Mouse (Mus musculus) 3134 (cell line): ENCODE results near the gene Chst5.
"Not testable (repeated sequence)": the region's sequence is repeated elsewhere in the genome, so short reads cannot be mapped to it uniquely, and the experiment has no call there.

Experiments
- DNase-seq: peaks from one replicate; pipeline ENCODE4 v3.0.0-alpha.2; 2011; ENCODE audit warnings: low spot score; ENCODE audit not compliant: insufficient read length; ENCODE audit errors: extremely low read depth

Gene Chst5

DNA sequence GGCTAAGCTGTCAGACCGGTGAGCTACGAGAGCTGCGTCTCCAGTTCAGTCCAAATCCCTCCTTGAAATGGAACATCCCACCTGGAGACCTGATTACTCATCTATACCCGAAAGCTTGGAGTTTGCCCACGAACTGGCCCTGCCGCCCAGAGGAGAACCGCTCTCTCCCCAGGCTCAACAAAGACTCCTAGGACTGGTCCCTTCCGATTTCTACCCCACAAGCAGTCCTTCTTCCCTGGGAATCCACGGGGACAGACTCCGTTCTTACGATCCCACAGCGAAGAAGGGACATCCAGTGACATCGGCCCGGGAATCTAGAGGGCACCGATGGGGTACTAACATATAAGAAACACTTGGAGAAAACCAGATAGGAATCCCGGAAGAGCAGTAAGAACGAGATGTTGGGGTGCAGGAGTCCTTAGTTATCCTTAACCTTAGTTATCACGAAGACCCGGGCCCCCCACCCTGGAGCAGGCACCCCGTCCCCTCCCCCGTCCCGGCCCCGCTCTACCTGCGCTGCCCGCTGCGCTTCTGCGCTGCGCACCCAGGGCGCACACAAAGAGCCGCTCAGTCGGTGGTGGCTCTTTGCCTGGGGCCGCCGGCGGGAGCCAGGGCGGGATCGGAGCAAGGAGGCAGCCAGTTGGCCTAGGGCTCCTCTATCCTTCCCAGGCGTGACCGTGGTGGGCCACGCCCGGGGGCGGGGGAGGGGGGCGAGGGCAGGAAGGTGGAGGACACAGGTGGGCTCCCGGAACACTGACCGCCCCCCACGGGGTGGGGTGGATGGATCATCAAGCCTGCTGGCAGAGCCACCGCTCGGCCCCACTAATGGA, at the start of gene Chst5:
Chst5 (minus strand) TSS at position 827 of the 830 bp plus-strand sequence.
- no peak for DNase-seq

DNA sequence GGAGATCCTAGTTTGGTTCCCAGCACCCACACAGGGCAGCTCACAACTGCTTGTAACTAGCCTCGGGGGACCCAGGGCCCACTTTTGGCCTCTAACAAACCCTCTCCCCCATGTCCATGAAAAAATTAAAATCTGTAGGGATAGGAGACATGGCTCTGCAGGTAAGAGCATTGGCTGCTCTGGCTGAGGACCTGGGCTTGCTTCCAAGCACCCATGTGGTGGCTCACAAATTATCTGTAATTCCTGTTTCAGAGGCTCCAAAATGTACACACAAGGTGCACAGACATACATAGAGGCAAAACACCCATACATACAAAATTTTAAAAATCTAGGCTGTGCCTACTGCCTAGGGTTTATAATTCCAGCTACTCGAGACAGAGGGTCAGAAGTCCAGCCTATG, 47.0 kb upstream of the Chst5 start:
- no peak for DNase-seq

GRCm38 (mm10) chr8:111955879-111956278, 45.6 kb upstream of the Chst5 start:
- no peak for DNase-seq

GRCm38 (mm10) chr8:111954844-111955594, 44.8 kb upstream of the Chst5 start:
- no peak for DNase-seq

DNA sequence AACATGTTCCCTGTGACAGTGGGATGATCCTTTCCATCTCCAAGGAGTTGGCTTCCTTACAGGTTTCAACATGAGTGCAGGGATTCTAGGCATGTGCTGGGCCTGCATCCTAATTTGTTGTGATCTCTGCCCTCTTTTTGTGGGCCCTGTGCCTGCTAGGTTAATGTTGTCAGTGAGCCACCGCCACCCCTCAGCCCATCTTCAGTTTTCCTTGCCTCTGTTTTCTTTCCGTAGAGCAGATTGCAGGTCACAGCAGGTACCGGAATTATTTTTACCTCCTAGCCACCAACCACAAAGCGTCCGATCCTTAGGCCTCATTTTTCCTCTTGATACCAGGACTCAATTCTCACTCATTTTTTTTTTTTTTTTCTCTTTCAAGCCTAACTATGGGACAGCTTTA, 41.7 kb upstream of the Chst5 start:
- no peak for DNase-seq

DNA sequence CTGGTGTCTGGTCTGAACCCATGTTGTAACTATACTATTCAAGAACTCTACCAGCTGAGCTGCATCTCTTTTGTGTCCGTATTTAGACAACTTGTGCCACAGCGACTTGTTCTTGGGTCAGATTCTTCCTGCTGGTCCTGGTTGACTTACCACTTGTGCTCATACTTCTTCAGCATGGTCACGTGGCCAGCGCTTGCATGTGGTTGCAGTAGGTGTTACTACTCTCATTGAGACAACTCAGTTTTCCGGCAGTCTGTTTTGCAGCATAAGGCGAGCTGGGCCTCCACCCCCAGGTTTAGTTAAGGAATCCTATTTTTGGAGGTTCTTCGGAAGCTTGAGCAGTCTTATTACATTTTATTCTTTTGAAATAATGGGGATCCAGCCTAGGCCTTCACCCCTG, 41.1 kb upstream of the Chst5 start:
- DNase-seq: no peak

DNA sequence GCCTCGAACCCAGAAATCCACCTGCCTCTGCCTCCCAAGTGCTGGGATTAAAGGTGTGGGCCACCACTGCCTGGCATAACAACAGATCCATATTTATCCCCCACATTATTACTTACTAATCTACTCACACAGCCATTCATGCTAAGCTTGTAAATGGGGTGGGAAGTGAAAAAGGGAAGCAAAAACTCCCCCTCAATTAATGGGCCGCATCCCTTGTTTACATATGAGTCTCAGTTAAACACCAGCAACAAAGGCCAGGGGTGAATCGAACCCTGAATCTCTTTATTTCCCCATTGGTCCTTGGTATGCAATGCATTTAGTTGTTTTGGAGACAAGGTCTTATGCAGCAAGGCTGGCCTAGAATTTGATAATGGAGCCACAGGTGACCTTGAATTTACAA, 40.6 kb upstream of the Chst5 start:
- no peak for DNase-seq

GRCm38 (mm10) chr8:111947954-111948353, 37.7 kb upstream of the Chst5 start:
- no peak for DNase-seq

- no peak for DNase-seq
Measured at GRCm38 (mm10) chr8:111947144-111947543, 36.9 kb upstream of the Chst5 start.

- DNase-seq: no peak
Measured at GRCm38 (mm10) chr8:111943544-111943943, 33.3 kb upstream of the Chst5 start.

DNA sequence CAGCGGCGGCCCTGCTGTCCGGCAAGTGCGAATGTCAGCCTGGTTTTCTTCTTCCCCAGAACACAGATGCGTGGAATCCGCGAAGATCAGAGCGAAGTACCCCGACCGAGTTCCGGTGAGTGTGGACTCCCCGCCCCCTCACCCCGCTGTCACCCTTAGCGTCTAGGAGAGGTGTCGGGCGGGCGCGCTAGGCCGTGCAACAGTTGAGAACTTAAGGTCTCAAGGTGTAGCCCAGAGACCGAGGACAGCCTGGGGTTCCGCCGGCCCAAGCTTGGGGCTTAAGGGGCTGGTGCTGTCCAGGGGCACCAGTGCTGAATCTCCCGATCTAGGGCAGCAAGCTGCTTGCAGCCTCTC, 30.8 kb upstream of the Chst5 start:
- peak; percentile 40 for DNase-seq

- peak; percentile 89 for DNase-seq
Measured at GRCm38 (mm10) chr8:111940171-111941100, 30.2 kb upstream of the Chst5 start, which contains the start of gene Gabarapl2. TSS of gene Gabarapl2 (plus strand) at chr8:111940703.

GRCm38 (mm10) chr8:111939516-111940142, 29.4 kb upstream of the Chst5 start:
- DNase-seq: peak; percentile 77

- not testable (repeated sequence) for DNase-seq
Measured at GRCm38 (mm10) chr8:111938076-111938985, 28.1 kb upstream of the Chst5 start.

GRCm38 (mm10) chr8:111937184-111937583, 26.9 kb upstream of the Chst5 start:
- no peak for DNase-seq

GRCm38 (mm10) chr8:111934201-111934600, 24.0 kb upstream of the Chst5 start:
- DNase-seq: no peak

DNA sequence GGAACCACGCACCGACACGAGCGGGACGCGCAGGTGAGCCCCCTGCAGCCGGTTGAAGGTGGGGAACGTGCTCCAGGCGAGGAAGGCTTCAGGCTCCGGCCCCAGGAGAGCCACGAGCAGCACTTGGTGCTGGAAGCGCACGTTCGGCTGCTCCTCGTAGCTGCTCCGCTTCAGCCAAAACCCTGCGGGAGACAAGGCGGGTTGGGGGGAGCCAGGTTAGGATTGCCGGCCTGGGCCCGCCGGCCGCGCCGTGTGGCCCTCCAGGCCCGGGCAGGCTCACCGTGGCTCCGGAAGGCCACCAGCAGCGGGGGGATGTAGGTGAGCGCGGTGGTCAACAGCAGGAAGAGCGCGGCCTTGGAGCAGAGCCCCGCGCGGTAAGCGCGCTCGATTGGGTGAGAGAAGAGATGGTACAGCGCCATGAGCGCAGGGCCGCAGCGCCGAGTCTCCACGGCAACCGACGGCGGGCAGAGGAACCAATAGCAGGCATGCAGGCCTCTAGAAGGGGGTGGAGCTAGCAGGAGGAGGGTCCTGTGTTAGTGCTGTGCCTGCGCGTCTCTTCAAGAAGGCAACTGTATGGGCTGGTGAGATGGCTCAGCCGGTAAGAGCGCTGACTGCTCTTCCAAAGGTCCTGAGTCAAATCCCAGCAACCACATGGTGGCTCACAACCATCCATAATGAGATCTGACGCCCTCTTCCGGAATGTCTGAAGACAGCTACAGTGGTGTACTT, 23.3 kb upstream of the Chst5 start, which contains the start of gene Tmem231:
Tmem231 (minus strand) TSS at position 534 of the 729 bp plus-strand sequence.
- peak; percentile 90 for DNase-seq

DNA sequence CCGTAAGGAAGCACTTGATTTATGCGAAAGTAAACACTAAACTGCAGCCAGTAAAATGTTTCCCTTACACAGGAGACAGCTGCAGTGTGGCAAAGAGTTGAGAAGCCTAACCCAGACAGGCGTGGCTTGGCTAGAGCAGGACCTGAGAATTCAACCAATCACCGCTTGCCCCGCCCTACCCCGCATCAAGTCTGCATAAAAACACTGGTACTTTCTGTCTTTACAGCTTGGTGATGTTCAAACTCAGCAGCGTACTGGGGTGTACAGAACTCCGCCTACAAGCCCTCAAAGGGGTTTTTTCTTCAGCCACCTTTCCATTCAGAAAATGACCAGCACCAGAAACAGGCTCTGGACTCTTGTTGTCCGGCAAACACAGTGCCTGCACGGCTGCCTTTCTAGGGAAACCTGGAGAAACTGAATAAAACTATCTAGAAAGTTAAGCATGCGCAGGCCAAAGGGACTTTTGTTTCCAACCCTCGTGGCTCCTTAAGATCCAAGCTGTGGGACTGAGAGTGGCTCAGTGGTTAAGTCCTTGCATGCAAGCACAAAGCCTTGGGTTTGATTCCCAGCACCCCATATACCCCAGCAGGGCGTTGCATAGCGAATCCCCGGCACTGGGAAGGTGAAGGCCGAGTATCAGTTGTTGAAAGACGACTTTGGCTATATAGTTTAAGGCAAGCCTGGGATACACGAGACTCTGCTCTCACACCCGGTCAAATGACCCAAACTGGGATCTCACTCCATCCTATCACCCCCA, 22.5 kb upstream of the Chst5 start:
- DNase-seq: peak; percentile 67
